Mouse (Mus musculus) liver, adult 2 months (tissue): ENCODE measurements at regions not wholly inside any gene's neighbourhood (a gene's known extent, or its start where the extent isn't known, plus 50 kb on each side); places are given as distances from the start of the nearest gene placed in this dataset.

Experiments
- DNase-seq: peaks from one replicate; pipeline ENCODE4 v3.0.0-alpha.2; 2011; ENCODE audit warnings: low read depth, low spot score; ENCODE audit errors: extremely low read depth
- H3K27ac ChIP-seq: fragments of 200-500 bp; replicated peaks from 2 replicates; pipeline ENCODE4 v1.5.1; 2012; ENCODE audit warnings: low read depth, mild to moderate bottlenecking, control low read depth, inconsistent platforms, low read length; ENCODE audit not compliant: insufficient read depth
- H3K27me3 ChIP-seq: fragments of 200-500 bp; 2 replicates; pipeline ENCODE4 v1.6.1; 2012; ENCODE audit warnings: mild to moderate bottlenecking, moderate library complexity, low read length, inconsistent platforms; ENCODE audit not compliant: control insufficient read depth, insufficient read depth
- H3K36me3 ChIP-seq: fragments of 200-500 bp; 2 replicates; pipeline ENCODE4 v1.6.1; 2012; ENCODE audit warnings: low read length, inconsistent platforms; ENCODE audit not compliant: control insufficient read depth, insufficient read depth
- H3K4me1 ChIP-seq: fragments of 200-500 bp; 2 replicates; pipeline ENCODE4 v1.6.1; 2011; ENCODE audit warnings: low read length; ENCODE audit not compliant: control insufficient read depth, insufficient read depth
- H3K4me3 ChIP-seq: fragments of 200-500 bp; 2 replicates; pipeline ENCODE4 v1.5.1; 2011; ENCODE audit warnings: low read depth, mild to moderate bottlenecking, control low read depth, low read length, moderate library complexity; ENCODE audit not compliant: insufficient read depth
- H3K79me2 ChIP-seq: fragments of 200-500 bp; 2 replicates; pipeline ENCODE4 v1.6.1; 2012; ENCODE audit warnings: inconsistent platforms, mild to moderate bottlenecking, low read length, moderate library complexity; ENCODE audit not compliant: control insufficient read depth, insufficient read depth
- H3K9ac ChIP-seq: fragments of 200-500 bp; 2 replicates; pipeline ENCODE4 v1.6.1; 2012; ENCODE audit warnings: low read depth, mild to moderate bottlenecking, control low read depth, inconsistent platforms, low read length
- CTCF ChIP-seq: fragments of 200-500 bp; IDR thresholded peaks from 2 replicates; pipeline ENCODE4 v1.5.1; 2011; ENCODE audit warnings: low read depth, low read length, control low read depth
- POLR2A ChIP-seq: fragments of 200-500 bp; IDR thresholded peaks from 2 replicates; pipeline ENCODE4 v1.6.1; 2011; ENCODE audit warnings: low read length, control low read depth; ENCODE audit not compliant: insufficient read depth; ENCODE audit errors: extremely low read depth
- WGBS: fragments of 180-500 bp; shearing (Covaris S2); methylation state at CpG from one replicate; pipeline ENCODE4 v1.1.7; 2018; 5-methylcytosine and 5-hydroxymethylcytosine counted together

DNA sequence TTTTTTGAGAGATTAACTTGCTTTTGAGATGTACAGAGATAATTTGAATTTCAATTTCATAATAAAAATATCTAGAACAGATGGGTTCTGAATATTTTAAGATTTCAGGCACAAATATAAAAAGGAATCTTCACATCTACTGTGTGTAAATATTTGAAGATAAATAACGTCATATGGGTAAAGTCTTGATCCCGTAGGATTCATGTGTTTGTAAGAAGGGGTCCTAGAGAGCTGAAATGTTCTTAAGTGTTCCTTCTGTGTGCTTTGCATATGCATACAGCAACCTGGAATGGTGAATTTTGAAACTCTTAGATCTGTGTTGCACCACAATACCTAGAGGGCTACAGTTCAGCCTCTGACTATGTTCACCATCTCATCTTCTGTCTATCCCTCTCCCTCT, 131.4 kb upstream of the Slc35b3 start:
- no peaks in the 10 kb centered on the region for H3K36me3 ChIP-seq
- 74% methylated on average over 2 of the region's 2 CpGs for WGBS

DNA sequence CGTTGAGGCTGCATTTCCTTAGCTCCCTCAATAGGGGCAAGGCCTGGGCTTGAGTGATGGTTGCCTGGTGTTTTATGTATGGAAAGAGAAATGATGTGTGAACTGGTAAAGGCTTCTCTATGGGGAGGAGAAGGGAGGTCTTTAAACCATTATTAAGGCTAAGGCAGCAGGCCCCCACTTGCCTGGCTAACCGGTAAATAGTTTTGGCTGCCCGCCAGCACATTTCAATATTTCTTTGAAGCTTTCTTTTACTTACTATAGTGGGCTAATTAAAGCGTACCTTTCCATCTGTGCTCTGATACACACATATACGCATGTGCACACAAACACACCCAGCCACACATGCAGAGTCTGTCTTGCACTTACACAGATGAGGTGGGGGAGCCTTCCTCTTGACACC, 123.9 kb upstream of the Slc35b3 start:
- WGBS, result 84% methylated on average over 5 of the region's 5 CpGs
- no peak overlapping the region for H3K4me3 ChIP-seq
- no peaks in the 10 kb centered on the region for H3K4me1 ChIP-seq
- no peak for DNase-seq
- H3K27ac ChIP-seq, result no peak overlapping the region
- TF ChIP-seq POLR2A (no peak), CTCF (no peak)
- H3K79me2 ChIP-seq, result no peaks in the 10 kb centered on the region
- H3K27me3 ChIP-seq, result no peaks in the 10 kb centered on the region
- no peak overlapping the region for H3K9ac ChIP-seq
- H3K36me3 ChIP-seq, result no peaks in the 10 kb centered on the region

More for the DNA sequence above, 131.4 kb upstream of the Slc35b3 start:
- Histone ChIP-seq H3K4me1 (no peaks in the 10 kb centered on the region), H3K4me3 (no peak overlapping the region), H3K27ac (no peak overlapping the region), H3K27me3 (no peaks in the 10 kb centered on the region), H3K79me2 (no peaks in the 10 kb centered on the region), H3K9ac (no peak overlapping the region)
- TF ChIP-seq POLR2A, result no peak
- TF ChIP-seq CTCF, result no peak
- no peak for DNase-seq

GRCm38 (mm10) chr13:39074211-39074610, 113.5 kb upstream of the Slc35b3 start:
- Histone ChIP-seq H3K27me3 (no peaks in the 10 kb centered on the region), H3K4me1 (no peaks in the 10 kb centered on the region), H3K27ac (no peak overlapping the region), H3K4me3 (no peak overlapping the region), H3K36me3 (no peaks in the 10 kb centered on the region), H3K9ac (no peak overlapping the region), H3K79me2 (no peaks in the 10 kb centered on the region)
- DNase-seq, result no peak
- 89% methylated on average over 2 of the region's 2 CpGs for WGBS
- TF ChIP-seq POLR2A (no peak), CTCF (no peak)

DNA sequence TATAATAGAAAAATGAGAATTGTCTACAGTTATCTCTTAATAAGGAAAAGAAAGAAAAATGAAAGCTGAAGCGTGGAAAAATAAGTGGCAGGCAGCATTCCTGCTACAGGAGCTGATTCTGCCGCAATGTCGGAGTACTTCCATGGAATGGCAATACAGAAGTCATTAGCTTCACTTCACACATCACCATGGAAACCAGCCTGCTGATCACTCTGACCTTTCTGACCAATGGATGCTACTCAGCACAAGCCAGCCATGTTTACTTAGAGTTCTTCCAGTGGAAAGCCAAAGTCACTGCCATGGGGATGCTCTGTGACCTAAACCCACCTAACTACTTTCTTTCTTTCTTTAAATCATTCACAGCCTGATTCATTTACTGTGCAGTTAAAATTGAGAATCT, 71.6 kb upstream of the Slc35b3 start:
- no peak overlapping the region for H3K9ac ChIP-seq
- no peak overlapping the region for H3K27ac ChIP-seq
- DNase-seq, result no peak
- no peak overlapping the region for H3K4me3 ChIP-seq
- H3K27me3 ChIP-seq, result no peaks in the 10 kb centered on the region
- no peaks in the 10 kb centered on the region for H3K36me3 ChIP-seq
- TF ChIP-seq POLR2A (no peak), CTCF (no peak)
- 82% methylated on average over 3 of the region's 3 CpGs for WGBS
- no peaks in the 10 kb centered on the region for H3K79me2 ChIP-seq
- H3K4me1 ChIP-seq, result no peaks in the 10 kb centered on the region

DNA sequence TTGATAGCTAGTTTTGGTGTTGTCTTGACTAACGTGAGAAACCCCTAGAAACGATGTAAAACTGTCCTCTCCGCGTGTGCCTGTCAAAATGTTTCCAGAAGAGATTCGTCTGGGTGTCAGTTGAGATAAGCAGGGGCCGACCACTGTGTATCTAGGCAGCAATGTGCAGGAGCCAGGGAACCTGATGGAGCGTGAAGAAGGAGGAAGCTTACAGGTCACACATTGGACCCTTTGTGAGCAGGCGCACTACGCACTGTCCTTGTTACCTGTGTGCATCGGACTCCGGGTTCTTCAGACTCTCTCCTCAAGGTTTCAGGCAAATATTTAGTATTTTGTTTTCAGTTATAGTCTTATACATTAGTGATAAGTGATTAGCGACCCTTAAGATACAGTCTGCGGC, 59.5 kb upstream of the Slc35b3 start:
- no peaks in the 10 kb centered on the region for H3K79me2 ChIP-seq
- no peaks in the 10 kb centered on the region for H3K4me1 ChIP-seq
- no peak for DNase-seq
- H3K27ac ChIP-seq, result no peak overlapping the region
- no peak overlapping the region for H3K9ac ChIP-seq
- H3K4me3 ChIP-seq, result no peak overlapping the region
- H3K27me3 ChIP-seq, result no peaks in the 10 kb centered on the region
- H3K36me3 ChIP-seq, result no peaks in the 10 kb centered on the region
- TF ChIP-seq CTCF (no peak), POLR2A (no peak)
- 69% methylated on average over 13 of the region's 13 CpGs for WGBS

DNA sequence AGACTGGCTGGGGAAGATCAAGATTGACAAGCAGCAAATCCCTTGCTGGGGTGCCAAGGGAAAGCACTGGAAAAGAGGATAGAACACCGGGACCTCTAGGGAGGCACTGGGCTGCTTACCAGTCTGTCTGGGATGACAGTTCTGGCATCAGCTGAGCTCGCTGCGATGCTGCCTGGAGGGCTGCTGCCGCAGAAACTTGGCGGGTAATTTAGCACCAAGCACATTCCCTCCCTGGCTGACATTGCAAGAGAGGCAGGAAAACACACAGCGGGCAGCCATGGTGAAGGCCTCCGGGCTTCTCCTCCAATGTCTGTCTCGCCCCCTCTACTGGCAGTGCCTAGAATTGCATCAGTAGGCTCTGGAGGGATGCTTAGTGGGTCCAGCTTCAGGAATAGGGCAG, 51.0 kb upstream of the Slc35b3 start:
- Histone ChIP-seq H3K79me2 (no peaks in the 10 kb centered on the region), H3K9ac (no peak overlapping the region), H3K27ac (no peak overlapping the region), H3K4me1 (no peaks in the 10 kb centered on the region), H3K4me3 (no peak overlapping the region), H3K36me3 (no peaks in the 10 kb centered on the region), H3K27me3 (no peaks in the 10 kb centered on the region)
- WGBS, result 6% methylated on average over 8 of the region's 8 CpGs
- TF ChIP-seq CTCF (peak; percentile 90), POLR2A (no peak)
- peak; percentile 55 for DNase-seq
